In the genomic region with DNA sequence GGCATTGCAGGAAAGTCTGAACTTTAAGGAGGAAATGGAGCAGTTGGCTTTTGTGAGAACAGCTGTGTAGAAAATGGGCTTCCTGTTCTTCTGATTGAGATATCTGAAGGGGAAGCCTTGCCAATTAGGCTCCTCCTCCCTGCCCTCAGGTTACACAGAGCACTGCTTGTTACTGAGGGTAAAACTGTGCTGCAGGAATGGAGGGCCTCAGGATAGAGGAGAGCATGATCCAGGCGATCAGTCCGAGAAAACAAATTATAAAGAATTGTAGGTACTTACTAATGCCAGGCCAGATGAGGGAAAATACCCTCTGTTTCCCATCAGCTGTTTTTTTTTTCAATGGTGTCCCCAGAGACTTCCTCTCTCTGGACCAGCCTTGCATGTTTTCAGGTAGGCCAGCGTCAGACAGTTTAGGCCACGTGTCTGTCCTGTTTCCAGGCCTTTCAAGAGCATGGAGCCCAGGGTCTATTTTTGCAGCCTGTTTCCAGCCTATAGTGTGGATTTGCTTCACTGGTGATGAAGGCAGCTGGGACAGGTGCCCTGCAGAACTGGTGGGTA, we compare ENCODE assay signal across 9 mouse cellular contexts.
A peak's percentile ranks its signal among the peaks of the same experiment; 100 is the strongest.
DNase-seq lines count a peak whose midpoint lies in the region; ATAC-seq lines count a peak whose summit lies in the region.
"Had no signal": no experiment of that assay in that cellular context is flagged by ENCODE, and none has a peak within 500 bp of the region (broad histone marks: within the 10 kb centered on the region; RNA-seq: fewer than 3 reads in every experiment).

No protein-coding gene starts in this region.

- H3K36me3 ChIP-seq in lung, embryonic 15.5 days = no peaks in the 10 kb centered on the region
- no peaks in the 10 kb centered on the region for H3K36me3 ChIP-seq in embryonic facial prominence, embryonic 14.5 days (ENCODE audit: control insufficient read depth, insufficient read depth, low read length)
- H3K36me3 ChIP-seq in liver, embryonic 12.5 days = no peaks in the 10 kb centered on the region
- H3K36me3 ChIP-seq in forebrain, embryonic 11.5 days (ENCODE audit: control insufficient read depth, insufficient read depth, low read length) = no peaks in the 10 kb centered on the region
- H3K36me3 ChIP-seq: stomach, embryonic 15.5 days had no signal

- no peaks in the 10 kb centered on the region for H3K27me3 ChIP-seq in lung, embryonic 15.5 days
- H3K27me3 ChIP-seq in embryonic facial prominence, embryonic 14.5 days (replicated peaks; ENCODE audit: control insufficient read depth, insufficient read depth, low read length) = no peaks in the 10 kb centered on the region
- H3K27me3 ChIP-seq in liver, embryonic 12.5 days (replicated peaks) = no peaks in the 10 kb centered on the region
- H3K27me3 ChIP-seq in forebrain, embryonic 11.5 days (ENCODE audit: control insufficient read depth, insufficient read depth, low read length) = no peaks in the 10 kb centered on the region
- H3K27me3 ChIP-seq: stomach, embryonic 15.5 days had no signal

- 57% methylated on average over 4 of the region's 4 CpGs for WGBS in lung, embryonic 15.5 days
- WGBS in embryonic facial prominence, embryonic 14.5 days = 27% methylated on average over 4 of the region's 4 CpGs
- WGBS in liver, embryonic 12.5 days (ENCODE audit: insufficient replicate concordance) = 26% methylated on average over 4 of the region's 4 CpGs
- WGBS in forebrain, embryonic 11.5 days = 58% methylated on average over 4 of the region's 4 CpGs

- no peak overlapping the region for H3K4me3 ChIP-seq in lung, embryonic 15.5 days
- no peak overlapping the region for H3K4me3 ChIP-seq in embryonic facial prominence, embryonic 14.5 days (ENCODE audit: low read depth, low read length)
- H3K4me3 ChIP-seq in liver, embryonic 12.5 days = no peak overlapping the region
- no peak overlapping the region for H3K4me3 ChIP-seq in forebrain, embryonic 11.5 days (ENCODE audit: low read depth, low read length)
- H3K4me3 ChIP-seq: stomach, embryonic 15.5 days had no signal

- H3K9ac ChIP-seq in lung, embryonic 15.5 days = no peak overlapping the region
- H3K9ac ChIP-seq in embryonic facial prominence, embryonic 14.5 days (ENCODE audit: low read depth, low read length) = no peak overlapping the region
- H3K9ac ChIP-seq in liver, embryonic 12.5 days = no peak overlapping the region
- H3K9ac ChIP-seq in forebrain, embryonic 11.5 days (ENCODE audit: low read length) = no peak overlapping the region
- H3K9ac ChIP-seq: stomach, embryonic 15.5 days had no signal

- H3K4me2 ChIP-seq in lung, embryonic 15.5 days = no peak overlapping the region
- H3K4me2 ChIP-seq in embryonic facial prominence, embryonic 14.5 days (ENCODE audit: low read depth, low read length) = no peak overlapping the region
- no peak overlapping the region for H3K4me2 ChIP-seq in liver, embryonic 12.5 days
- no peak overlapping the region for H3K4me2 ChIP-seq in forebrain, embryonic 11.5 days (ENCODE audit: low read depth, low read length, severe bottlenecking)
- H3K4me2 ChIP-seq: stomach, embryonic 15.5 days had no signal

- H3K4me1 ChIP-seq in lung, embryonic 15.5 days = no peaks in the 10 kb centered on the region
- H3K4me1 ChIP-seq in embryonic facial prominence, embryonic 14.5 days (ENCODE audit: control insufficient read depth, insufficient read depth, low read length) = peaks cover 9% of the 10 kb centered on the region
- H3K4me1 ChIP-seq in liver, embryonic 12.5 days = no peaks in the 10 kb centered on the region
- no peaks in the 10 kb centered on the region for H3K4me1 ChIP-seq in forebrain, embryonic 11.5 days (replicated peaks; ENCODE audit: control insufficient read depth, insufficient read depth, low read length)
- H3K4me1 ChIP-seq: stomach, embryonic 15.5 days had no signal

- no peak overlapping the region for H3K27ac ChIP-seq in lung, embryonic 15.5 days
- H3K27ac ChIP-seq in embryonic facial prominence, embryonic 14.5 days (replicated peaks; ENCODE audit: low read depth, low read length) = no peak overlapping the region
- no peak overlapping the region for H3K27ac ChIP-seq in liver, embryonic 12.5 days
- no peak overlapping the region for H3K27ac ChIP-seq in forebrain, embryonic 11.5 days (ENCODE audit: low read depth, low read length)
- H3K27ac ChIP-seq: stomach, embryonic 15.5 days had no signal

- DNase-seq in lung, postnatal 4 days = no peak
- peak; percentile 53 for DNase-seq in embryonic facial prominence, embryonic 14.5 days (ENCODE audit: low spot score)
- peak; percentile 77 for DNase-seq in thymus, postnatal 0 days (ENCODE audit: low spot score)
- no peak for DNase-seq in gastrocnemius, adult 8-10 months (ENCODE audit: low spot score in 2 of 2)
- DNase-seq in forebrain, embryonic 11.5 days (ENCODE audit: low spot score) = no peak

- H3K9me3 ChIP-seq in lung, embryonic 15.5 days = no peaks in the 10 kb centered on the region
- H3K9me3 ChIP-seq in embryonic facial prominence, embryonic 14.5 days (ENCODE audit: control insufficient read depth, low read length) = no peaks in the 10 kb centered on the region
- H3K9me3 ChIP-seq in liver, embryonic 12.5 days (replicated peaks) = no peaks in the 10 kb centered on the region
- no peaks in the 10 kb centered on the region for H3K9me3 ChIP-seq in forebrain, embryonic 11.5 days (ENCODE audit: control insufficient read depth, low read length)
- H3K9me3 ChIP-seq: stomach, embryonic 15.5 days had no signal

- peak; percentile 46; the same call in 1 of the 2 replicates for ATAC-seq in lung, embryonic 15.5 days (ENCODE audit: borderline replicate concordance, extremely low read depth, low FRiP score, low TSS enrichment)
- ATAC-seq in embryonic facial prominence, embryonic 14.5 days (ENCODE audit: low read depth) = peak; percentile 41; the same call in 1 of the 2 replicates
- ATAC-seq in liver, embryonic 12.5 days = 0 out of 2 replicates have a peak, but pooled peaks have one; percentile 47
- ATAC-seq in forebrain, embryonic 11.5 days (replicated peaks; ENCODE audit: low FRiP score) = no peak
- ATAC-seq: forebrain, embryonic 16.5 days had no signal

Comparison
In these comparisons a context has a peak if more than half of its experiments do, and no peak if none do; other contexts are left out.
1. DNase-seq: peak in embryonic facial prominence, embryonic 14.5 days (single experiment) and thymus, postnatal 0 days (single experiment); none in lung, postnatal 4 days (0 of 2), gastrocnemius, adult 8-10 months (0 of 2) and forebrain, embryonic 11.5 days (single experiment).